Mouse (Mus musculus) ES-E14 (cell line): ENCODE data around the gene Wap.

Experiments
- CHD2 ChIP-seq: IDR thresholded peaks from 2 replicates; pipeline ENCODE4 v1.6.1; 2014; ENCODE audit warnings: mild to moderate bottlenecking, low read depth, low read length, inconsistent platforms
- HCFC1 ChIP-seq: IDR thresholded peaks from 2 replicates; pipeline ENCODE4 v1.6.1; 2012; ENCODE audit warnings: low read length, inconsistent platforms, borderline replicate concordance; ENCODE audit not compliant: insufficient read depth
- MAFK ChIP-seq: IDR thresholded peaks from 2 replicates; pipeline ENCODE4 v1.6.1; 2014; ENCODE audit warnings: mild to moderate bottlenecking, low read depth, low read length, inconsistent platforms; ENCODE audit not compliant: insufficient read depth
- ZC3H11A ChIP-seq: IDR thresholded peaks from 2 replicates; pipeline ENCODE4 v1.6.1; 2012; ENCODE audit warnings: low read depth, mild to moderate bottlenecking, inconsistent platforms, low read length, borderline replicate concordance
- ZNF384 ChIP-seq: IDR thresholded peaks from 2 replicates; pipeline ENCODE4 v1.6.1; 2012; ENCODE audit warnings: low read depth, low read length, inconsistent platforms

DNA sequence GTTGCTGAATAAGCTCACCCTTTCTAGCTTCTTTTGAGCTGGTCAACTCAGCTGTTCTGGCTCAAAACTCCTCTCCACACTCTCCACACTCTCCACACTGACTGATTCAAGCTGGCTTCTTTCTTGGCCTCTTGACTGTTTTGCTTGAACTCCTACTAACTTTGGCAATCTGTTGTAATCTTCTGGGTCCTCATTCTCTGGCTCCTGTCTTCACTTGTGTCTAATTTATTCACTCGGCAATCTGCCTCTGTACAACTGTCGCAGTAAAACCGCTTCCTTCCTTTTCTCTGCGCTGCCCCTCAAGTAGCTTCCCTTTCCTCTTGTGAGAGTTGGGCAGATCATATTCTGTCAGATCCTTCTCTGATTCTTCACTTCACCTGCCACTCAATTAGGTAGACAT lies 10.7 kb downstream of the Wap start:
- no peak for TF ChIP-seq HCFC1
- no peak for TF ChIP-seq ZNF384
- no peak for TF ChIP-seq ZC3H11A
- no peak for TF ChIP-seq MAFK
- no peak for TF ChIP-seq CHD2
